Mouse (Mus musculus): ENCODE measurements at regions not wholly inside any gene's neighbourhood (a gene's known extent, or its start where the extent isn't known, plus 50 kb on each side); places are given as distances from the start of the nearest gene placed in this dataset.
A peak's percentile ranks its signal among the peaks of the same experiment; 100 is the strongest.

- H3K27ac ChIP-seq (ENCODE audit: low read depth) = no peak overlapping the region
- H3K4me3 ChIP-seq (ENCODE audit: low read depth, low read length) = no peak overlapping the region
- ATAC-seq (ENCODE audit: insufficient read depth) = no peak
- no peak for TF ChIP-seq CTCF (IDR thresholded peaks at IDR 0.05; ENCODE audit: low read depth)
- 85% methylated on average over 7 of the region's 7 CpGs for WGBS
- no peaks in the 10 kb centered on the region for H3K4me1 ChIP-seq (ENCODE audit: insufficient read depth)
- no peak overlapping the region for H3K9ac ChIP-seq
- H3K4me2 ChIP-seq = no peak overlapping the region
- no peaks in the 10 kb centered on the region for H3K9me3 ChIP-seq (ENCODE audit: low read depth, low read length)
- H3K27me3 ChIP-seq (ENCODE audit: insufficient read depth, low read length) = no peaks in the 10 kb centered on the region
- no peak for DNase-seq
- H3K36me3 ChIP-seq (ENCODE audit: insufficient read depth) = no peaks in the 10 kb centered on the region
These were observed 123.3 kb upstream of the Spon1 start for GRCm38 (mm10) chr7:113642540-113642939.

DNA sequence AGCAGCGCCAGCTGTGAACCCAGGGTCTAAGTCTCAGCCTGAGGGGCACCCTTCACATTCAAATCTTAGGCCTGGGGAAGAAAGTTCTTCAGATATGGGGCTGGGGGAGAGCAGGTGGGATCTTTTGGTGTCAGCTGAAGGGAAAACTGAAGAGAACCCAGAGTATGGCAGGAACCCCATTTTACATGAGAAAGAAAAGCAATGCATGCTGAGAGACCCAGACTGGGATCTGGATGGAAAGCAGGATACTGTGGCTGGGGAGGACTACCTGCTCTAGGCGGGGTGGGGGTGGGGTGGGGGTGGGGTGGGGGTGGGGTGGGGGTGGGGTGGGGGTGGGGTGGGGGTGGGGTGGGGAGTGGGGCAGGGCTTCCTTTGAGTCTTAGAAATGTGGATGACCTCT, 115.2 kb upstream of the Spon1 start:
- no peaks in the 10 kb centered on the region for H3K27me3 ChIP-seq (ENCODE audit: insufficient read depth, low read length)
- no peak overlapping the region for H3K4me3 ChIP-seq (ENCODE audit: low read depth, low read length)
- H3K9me3 ChIP-seq (ENCODE audit: low read depth, low read length) = no peaks in the 10 kb centered on the region
- no peak for DNase-seq
- H3K9ac ChIP-seq = no peak overlapping the region
- H3K27ac ChIP-seq (ENCODE audit: low read depth) = no peak overlapping the region
- TF ChIP-seq CTCF (IDR thresholded peaks at IDR 0.05; ENCODE audit: low read depth) = no peak
- H3K36me3 ChIP-seq (ENCODE audit: insufficient read depth) = no peaks in the 10 kb centered on the region
- H3K4me2 ChIP-seq = no peak overlapping the region
- H3K4me1 ChIP-seq (ENCODE audit: insufficient read depth) = no peaks in the 10 kb centered on the region
- no peak for ATAC-seq (ENCODE audit: insufficient read depth)
- WGBS = 67% methylated on average over 1 of the region's 2 CpGs

DNA sequence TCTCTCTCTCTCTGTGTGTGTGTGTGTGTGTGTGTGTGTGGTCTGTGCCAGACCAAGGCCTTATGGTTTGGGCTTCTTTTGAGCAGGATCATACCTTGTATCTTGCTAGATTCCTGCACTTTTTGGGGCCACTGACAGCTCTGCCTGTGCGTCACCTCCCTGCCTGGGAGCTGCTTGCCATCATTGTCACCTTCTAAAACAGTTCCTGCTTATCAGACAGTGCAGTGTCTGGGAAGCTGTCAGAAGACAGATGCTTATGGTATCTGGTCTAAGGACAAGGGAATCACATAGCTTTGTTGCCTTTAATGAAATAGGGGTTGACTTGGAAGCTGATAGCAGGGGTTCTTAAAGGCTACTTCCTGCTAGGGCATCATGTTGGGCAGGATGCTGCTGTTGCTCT, 114.1 kb upstream of the Spon1 start:
- Histone ChIP-seq H3K36me3 (ENCODE audit: insufficient read depth) (no peaks in the 10 kb centered on the region), H3K4me3 (ENCODE audit: low read depth, low read length) (no peak overlapping the region), H3K4me2 (no peak overlapping the region), H3K9ac (no peak overlapping the region), H3K9me3 (ENCODE audit: low read depth, low read length) (no peaks in the 10 kb centered on the region), H3K27me3 (ENCODE audit: insufficient read depth, low read length) (no peaks in the 10 kb centered on the region), H3K27ac (ENCODE audit: low read depth) (no peak overlapping the region), H3K4me1 (ENCODE audit: insufficient read depth) (no peaks in the 10 kb centered on the region)
- no peak for TF ChIP-seq CTCF (IDR thresholded peaks at IDR 0.05; ENCODE audit: low read depth)
- 46% methylated on average over 1 of the region's 1 CpGs for WGBS
- peak; percentile 34 for DNase-seq
- ATAC-seq (ENCODE audit: insufficient read depth) = peak; percentile 84; the same call in 1 of the 2 replicates

GRCm38 (mm10) chr7:113653130-113653529, 112.7 kb upstream of the Spon1 start:
- no peak overlapping the region for H3K9ac ChIP-seq

GRCm38 (mm10) chr7:113655336-113655735, 110.5 kb upstream of the Spon1 start:
- H3K4me1 ChIP-seq (ENCODE audit: insufficient read depth) = no peaks in the 10 kb centered on the region
- ATAC-seq (ENCODE audit: insufficient read depth) = no peak
- H3K4me3 ChIP-seq (ENCODE audit: low read depth, low read length) = no peak overlapping the region
- no peak overlapping the region for H3K27ac ChIP-seq (ENCODE audit: low read depth)
- H3K36me3 ChIP-seq (ENCODE audit: insufficient read depth) = no peaks in the 10 kb centered on the region
- H3K4me2 ChIP-seq = no peak overlapping the region
- H3K9me3 ChIP-seq (ENCODE audit: low read depth, low read length) = no peaks in the 10 kb centered on the region
- TF ChIP-seq CTCF (IDR thresholded peaks at IDR 0.05; ENCODE audit: low read depth) = no peak
- 65% methylated on average over 5 of the region's 5 CpGs for WGBS
- DNase-seq = no peak
- no peak overlapping the region for H3K9ac ChIP-seq
- H3K27me3 ChIP-seq (ENCODE audit: insufficient read depth, low read length) = no peaks in the 10 kb centered on the region

More at GRCm38 (mm10) chr7:113653130-113653529, 112.7 kb upstream of the Spon1 start:
- 31% methylated on average over 5 of the region's 5 CpGs for WGBS
- Histone ChIP-seq H3K27ac (ENCODE audit: low read depth) (no peak overlapping the region), H3K4me3 (ENCODE audit: low read depth, low read length) (no peak overlapping the region), H3K4me1 (ENCODE audit: insufficient read depth) (no peaks in the 10 kb centered on the region), H3K27me3 (ENCODE audit: insufficient read depth, low read length) (no peaks in the 10 kb centered on the region), H3K9me3 (ENCODE audit: low read depth, low read length) (no peaks in the 10 kb centered on the region), H3K36me3 (ENCODE audit: insufficient read depth) (no peaks in the 10 kb centered on the region), H3K4me2 (no peak overlapping the region)
- TF ChIP-seq CTCF (IDR thresholded peaks at IDR 0.05; ENCODE audit: low read depth) = peak; percentile 75
- ATAC-seq (ENCODE audit: insufficient read depth) = no peak
- peak; percentile 67 for DNase-seq

DNA sequence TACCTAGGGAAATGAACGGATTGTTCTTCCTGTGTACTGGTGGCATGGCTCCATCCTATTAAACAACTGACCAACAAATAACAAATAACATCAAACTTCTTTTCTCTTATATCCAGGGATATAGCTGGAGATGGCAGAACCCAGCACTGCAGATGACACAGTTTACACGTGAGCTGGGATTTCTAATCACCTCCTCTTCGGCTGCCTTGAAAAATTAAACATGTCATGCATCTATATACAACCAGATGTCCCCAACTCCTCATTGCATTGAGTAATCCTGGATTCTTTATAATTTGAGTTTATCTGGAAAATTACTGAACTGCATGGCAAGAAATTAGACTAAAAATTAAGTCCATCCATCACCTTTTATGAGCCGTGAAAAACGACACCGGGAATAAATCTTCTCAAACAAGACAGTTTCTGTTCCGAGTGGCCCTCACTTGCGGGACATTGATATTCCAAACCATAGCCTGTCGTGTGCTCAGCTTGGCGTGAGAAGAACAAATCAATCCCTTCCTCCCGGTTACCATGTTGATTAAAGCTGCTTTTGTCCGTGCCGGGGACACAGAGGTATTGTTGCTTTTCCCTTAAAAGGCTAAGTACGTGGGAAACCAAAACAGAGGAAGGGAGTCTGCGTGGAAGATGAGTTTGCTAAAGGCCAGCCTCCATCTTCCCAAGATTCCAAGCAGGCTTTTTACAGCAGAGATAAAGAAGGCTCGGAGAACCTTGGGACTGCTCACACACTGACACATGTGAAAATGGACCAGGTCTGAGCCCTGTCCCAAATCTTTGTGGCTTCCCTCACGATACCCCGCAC, 92.8 kb upstream of the Spon1 start:
- H3K36me3 ChIP-seq (ENCODE audit: insufficient read depth) = no peaks in the 10 kb centered on the region
- no peaks in the 10 kb centered on the region for H3K9me3 ChIP-seq (ENCODE audit: low read depth, low read length)
- H3K4me2 ChIP-seq = no peak overlapping the region
- WGBS = 58% methylated on average over 18 of the region's 18 CpGs
- H3K4me1 ChIP-seq (ENCODE audit: insufficient read depth) = no peaks in the 10 kb centered on the region
- no peaks in the 10 kb centered on the region for H3K27me3 ChIP-seq (ENCODE audit: insufficient read depth, low read length)
- ATAC-seq (ENCODE audit: insufficient read depth) (no peak), DNase-seq (no peak)
- H3K27ac ChIP-seq (ENCODE audit: low read depth) = no peak overlapping the region
- TF ChIP-seq CTCF (IDR thresholded peaks at IDR 0.05; ENCODE audit: low read depth) = no peak
- H3K4me3 ChIP-seq (ENCODE audit: low read depth, low read length) = no peak overlapping the region
- no peak overlapping the region for H3K9ac ChIP-seq

DNA sequence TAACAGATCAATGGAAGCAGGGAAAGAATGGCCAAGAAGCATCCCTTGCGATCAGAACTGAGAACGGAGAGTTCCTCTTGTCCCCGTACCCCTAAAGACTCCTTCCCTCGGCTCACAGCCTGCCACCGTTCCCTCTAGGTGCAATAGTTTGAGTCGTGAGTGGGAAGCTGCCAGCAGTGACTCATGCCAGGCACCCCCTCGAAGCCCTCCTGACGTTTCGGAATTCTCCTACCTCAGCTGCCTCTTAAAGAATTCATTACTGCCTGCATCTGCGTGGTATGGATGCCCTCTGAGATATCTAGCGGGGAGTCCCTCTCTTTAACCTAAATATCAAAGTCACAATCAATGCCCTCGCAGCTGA, 92.2 kb upstream of the Spon1 start:
- ATAC-seq (ENCODE audit: insufficient read depth) = no peak
- Histone ChIP-seq H3K27ac (ENCODE audit: low read depth) (no peak overlapping the region), H3K4me3 (ENCODE audit: low read depth, low read length) (no peak overlapping the region), H3K4me1 (ENCODE audit: insufficient read depth) (no peaks in the 10 kb centered on the region), H3K27me3 (ENCODE audit: insufficient read depth, low read length) (no peaks in the 10 kb centered on the region), H3K9me3 (ENCODE audit: low read depth, low read length) (no peaks in the 10 kb centered on the region), H3K9ac (no peak overlapping the region), H3K4me2 (no peak overlapping the region), H3K36me3 (ENCODE audit: insufficient read depth) (no peaks in the 10 kb centered on the region)
- WGBS = 69% methylated on average over 12 of the region's 12 CpGs
- DNase-seq = no peak
- TF ChIP-seq CTCF (IDR thresholded peaks at IDR 0.05; ENCODE audit: low read depth) = no peak
